Mouse (Mus musculus) gastrocnemius, adult 8-10 months (tissue): ENCODE measurements around the gene Fem1a. TPM values are rescaled to one million over a fixed set of nuclear protein-coding genes. Genes with fewer than 3 reads are reported as not detected.
"Not testable (repeated sequence)": the region's sequence is repeated elsewhere in the genome, so short reads cannot be mapped to it uniquely, and the experiment has no call there.

Experiments
- DNase-seq, 2 experiments: peaks; one replicate each; pipeline ENCODE4 v3.0.0; 2022; ENCODE audit warnings: low spot score in 2 of 2
- total RNA-seq, 4 experiments: library from RNA; stranded (reverse); gene quantifications; 2 replicates each; pipeline ENCODE4 v1.2.4; 2022

Fem1a gene
- total RNA-seq, 4 experiments from 2014 or later, result 180 to 201 (median 196) TPM

DNA sequence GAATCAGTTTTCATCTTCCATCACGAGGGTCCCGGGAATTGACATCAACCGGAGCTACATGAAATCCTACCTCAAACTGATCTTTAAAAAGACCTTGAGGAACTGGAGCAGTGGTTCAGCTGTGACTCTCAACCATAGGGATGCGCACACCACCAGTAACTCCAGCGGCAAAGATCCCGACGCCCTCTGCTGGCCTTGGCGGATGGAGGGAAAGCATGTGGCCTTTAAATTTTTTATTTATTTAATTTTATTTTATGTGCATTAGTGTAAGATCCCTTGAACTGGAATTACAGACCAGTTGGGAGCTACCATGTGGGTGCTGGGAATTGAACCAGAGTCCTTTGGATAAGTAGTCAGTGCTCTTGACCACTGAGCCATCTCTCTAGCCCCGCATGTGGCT lies 1.2 kb upstream of the Fem1a start:
- DNase-seq, result no peak

DNA sequence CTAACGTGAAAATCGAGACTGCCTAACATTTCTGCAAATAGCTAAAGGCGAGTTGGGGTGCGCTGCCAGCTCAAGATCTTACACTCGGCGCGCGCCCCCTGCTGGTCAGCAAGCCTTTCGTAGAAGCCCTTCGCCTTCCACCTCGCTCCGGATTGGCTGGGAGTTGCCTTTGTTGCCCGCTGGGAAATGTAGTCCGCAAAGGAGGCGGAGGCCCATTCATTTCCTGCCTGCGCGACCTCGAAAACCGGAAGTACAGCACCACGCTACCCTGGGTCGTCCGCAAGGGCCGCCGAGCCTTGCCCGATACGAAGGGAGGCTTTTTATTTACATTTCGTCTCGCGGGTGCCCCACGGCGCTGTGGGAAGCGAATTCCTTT lies 759 bp upstream of the Fem1a start:
- peak; percentile 96 to 97 for DNase-seq

DNA sequence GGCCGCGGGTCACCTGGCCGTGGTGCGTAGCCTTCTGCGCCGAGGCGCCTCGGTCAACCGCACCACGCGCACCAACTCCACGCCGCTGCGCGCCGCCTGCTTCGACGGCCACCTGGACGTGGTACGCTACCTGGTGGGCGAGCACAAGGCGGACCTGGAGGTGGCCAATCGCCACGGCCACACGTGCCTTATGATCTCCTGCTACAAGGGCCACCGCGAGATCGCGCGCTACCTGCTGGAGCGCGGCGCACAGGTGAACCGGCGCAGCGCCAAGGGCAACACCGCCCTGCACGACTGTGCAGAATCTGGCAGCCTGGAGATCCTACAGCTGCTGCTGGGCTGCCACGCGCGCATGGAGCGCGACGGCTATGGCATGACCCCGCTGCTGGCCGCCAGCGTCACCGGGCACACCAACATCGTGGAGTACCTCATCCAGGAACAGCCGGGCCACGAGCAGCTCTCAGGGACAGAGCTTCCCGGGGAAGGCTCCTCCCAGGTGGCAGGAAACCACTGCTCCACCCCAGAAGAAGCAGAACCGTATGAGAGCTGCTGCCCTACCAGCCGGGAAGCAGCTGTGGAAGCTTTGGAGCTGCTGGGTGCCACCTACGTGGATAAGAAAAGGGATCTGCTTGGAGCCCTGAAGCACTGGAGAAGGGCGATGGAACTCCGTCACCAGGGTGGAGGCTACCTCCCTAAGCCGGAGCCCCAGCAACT lies 728 bp downstream of the Fem1a start:
- DNase-seq, result peak in 1 of 2 experiments; percentile 42

DNA sequence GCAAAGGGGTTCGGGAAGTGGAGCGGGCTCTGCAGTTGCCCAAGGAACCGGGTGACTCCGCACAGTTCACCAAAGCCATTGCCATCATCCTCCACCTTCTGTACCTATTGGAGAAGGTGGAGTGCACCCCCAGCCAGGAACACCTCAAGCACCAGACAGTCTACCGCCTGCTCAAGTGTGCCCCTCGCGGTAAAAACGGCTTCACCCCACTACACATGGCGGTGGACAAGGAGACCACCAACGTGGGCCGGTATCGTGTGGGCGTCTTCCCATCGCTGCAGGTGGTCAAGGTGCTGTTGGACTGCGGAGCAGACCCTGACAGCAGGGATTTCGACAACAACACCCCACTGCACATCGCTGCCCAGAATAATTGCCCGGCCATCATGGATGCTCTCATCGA lies 1.7 kb downstream of the Fem1a start:
- DNase-seq, result not testable (repeated sequence)

DNA sequence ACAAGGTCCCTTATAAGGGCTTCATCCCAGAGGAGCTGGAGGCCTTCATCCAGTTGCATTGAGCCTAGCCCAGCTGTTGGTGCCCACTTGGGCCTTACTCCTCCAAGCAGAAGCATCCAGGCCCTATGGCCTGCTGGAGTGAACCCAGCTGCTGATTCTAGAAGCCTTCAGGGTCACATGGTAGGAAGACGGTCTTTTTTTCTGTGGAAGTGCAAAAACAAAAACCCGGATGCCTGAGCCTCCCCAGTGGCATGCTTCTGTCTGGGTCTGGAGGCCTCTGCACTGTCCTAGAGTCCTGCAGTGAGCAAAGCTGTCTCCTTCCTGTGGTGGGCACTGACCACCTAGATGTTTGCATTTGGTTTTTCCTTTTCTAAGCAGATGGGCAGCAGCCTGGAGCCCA lies 2.2 kb downstream of the Fem1a start:
- DNase-seq, result not testable (repeated sequence)

DNA sequence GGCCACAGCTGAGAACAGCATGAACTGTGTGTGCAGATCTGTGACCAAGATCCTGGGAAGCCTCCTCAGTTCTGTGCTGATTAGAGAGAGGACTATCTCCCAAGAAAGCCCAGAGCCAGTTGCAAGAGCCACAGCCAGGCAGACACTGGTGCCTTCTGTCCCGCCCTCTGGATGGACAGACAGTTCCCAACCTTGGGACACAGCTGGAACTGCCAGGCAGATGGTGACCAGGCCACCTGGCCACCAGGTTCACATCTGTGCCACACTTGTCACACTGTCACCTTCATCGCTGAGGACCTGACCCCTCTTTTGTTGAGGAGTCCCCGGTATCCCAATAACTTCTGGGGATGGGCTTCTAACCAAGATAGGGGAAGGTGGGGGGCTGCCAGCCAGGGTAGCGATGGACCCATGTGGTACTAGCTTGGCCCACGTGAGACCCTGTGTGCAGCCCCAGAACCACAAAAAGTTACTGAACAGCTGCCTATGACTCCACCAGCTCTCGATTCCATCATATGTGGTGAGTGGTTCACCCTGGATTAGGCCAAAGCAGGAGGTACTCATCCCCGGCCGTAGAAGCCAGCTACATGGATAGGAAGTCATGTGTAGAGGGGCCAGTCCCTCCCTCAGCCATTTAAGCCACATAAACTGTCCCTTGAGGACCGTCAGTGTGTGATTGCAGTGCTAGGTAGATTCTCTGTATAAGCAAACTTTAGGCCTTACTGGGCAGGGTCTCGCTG lies 2.9 kb downstream of the Fem1a start:
- no peak for DNase-seq

DNA sequence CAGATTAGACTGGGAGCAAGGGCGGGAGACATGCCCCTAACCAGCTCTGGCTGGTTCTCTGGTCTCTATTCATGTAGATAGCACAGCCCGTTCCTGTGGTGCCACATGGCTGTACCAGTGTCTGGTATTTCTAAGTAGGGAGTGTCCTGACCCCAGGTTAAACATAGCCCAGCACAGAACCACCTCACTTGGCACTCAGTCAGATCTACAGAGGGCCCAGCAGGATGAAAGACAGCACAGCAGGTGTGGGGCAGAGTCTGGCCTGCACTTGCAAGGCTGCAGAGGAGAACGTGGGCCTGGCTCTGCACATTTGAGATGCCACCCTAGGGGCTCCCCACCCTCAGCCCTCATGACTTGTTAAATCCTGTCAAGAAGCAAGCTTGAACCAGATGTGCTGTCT lies 4.6 kb downstream of the Fem1a start:
- peak; percentile 75 to 81 for DNase-seq

DNA sequence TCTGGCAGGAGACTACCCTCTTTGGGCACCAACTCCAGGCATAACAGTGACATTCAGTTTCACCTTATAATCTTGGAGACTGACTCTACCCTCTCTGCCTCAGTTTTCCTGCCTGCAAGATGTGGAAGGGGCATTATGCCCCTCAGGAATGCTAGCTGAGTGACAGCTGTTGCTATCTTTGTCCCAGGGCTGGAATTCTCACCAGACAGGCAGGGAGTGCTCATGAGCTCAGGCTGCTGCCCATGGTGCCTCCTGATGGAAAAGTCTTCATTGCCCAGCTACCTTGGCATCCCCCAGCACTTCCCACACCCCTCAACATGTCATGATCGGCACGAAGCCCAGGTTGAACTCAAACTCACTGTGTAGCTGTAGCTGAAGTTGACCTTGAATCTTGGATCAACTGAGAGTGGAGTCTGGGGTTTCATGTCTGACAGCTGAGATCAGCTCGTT lies 6.1 kb downstream of the Fem1a start:
- peak; percentile 63 to 77 for DNase-seq

DNA sequence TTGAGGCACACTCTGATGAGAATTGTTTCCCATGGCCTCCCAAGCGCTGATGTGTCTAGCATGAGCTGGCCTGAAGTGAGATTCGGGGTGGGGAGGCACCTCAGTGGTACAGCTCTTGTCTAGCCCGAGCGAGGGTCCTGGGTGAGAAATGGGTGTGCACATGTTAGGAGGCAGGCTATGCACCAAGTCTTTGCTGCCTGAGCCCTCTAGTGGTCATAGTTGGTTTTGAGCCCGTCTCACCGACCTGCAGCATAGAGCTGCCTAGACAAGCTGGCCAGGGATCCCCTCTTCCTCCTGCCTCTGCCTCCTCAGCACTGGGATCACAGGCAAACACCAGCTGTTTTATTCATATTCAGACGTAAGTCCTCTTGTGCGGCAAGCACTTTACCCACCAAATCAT lies 7.4 kb downstream of the Fem1a start:
- DNase-seq, result peak; percentile 74 to 76

DNA sequence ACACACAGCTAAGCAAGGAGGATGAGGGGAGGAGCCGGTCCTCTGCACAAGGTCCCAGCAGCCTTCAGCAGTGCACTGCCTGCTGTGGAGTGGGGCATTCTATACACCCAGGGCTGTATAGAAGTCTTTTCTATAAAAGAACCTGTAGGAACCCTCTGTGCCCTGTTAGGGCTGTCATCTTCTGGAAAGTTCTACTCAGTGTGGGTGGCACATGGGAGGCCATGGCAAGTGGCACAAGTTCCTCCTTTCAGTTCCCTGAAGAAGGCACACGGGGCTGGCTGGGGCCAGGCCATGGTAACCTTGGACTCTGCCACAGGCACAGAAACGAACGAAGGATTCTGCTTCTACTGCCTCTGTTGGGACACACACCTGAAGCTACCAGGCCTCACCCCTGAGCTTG lies 8.4 kb downstream of the Fem1a start:
- DNase-seq, result no peak

DNA sequence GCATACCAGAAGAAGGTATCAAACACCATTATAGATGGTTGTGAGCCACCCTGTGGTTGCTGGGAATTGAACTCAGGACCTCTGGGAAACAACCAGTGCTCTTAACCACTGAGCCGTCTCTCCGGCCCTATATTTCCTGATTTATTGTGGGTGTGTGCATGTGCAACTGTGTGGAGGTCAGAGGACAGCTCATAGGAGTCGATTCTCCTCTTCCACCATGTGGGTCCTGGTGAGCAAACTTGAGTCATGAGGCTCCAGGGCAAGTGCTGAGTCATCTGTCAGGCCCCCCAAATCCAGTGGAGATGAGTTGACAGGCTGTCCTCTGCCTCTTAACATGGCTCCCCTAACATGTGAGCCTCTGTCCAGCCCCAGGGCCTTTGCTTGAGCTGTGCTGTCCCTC lies 9.3 kb downstream of the Fem1a start:
- no peak for DNase-seq

DNA sequence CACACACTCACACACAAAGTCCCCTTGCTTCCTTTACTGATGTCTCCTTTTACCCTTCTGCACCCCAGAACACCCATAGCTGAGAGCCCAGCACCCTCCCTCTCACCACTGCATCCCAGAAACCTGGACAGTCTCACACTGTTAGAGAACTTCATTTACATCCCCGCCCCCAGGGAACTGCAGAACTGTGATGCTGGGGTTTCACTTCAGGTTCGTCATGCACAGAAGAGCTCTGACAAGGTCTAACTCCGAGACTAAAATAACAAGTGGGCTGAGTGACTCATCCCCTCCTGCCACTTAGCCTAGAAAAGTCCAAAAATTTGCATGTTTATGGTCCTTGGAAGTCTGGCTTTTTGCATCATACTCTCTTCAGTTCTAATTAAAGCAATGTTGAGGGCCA lies 9.7 kb downstream of the Fem1a start:
- no peak for DNase-seq

DNA sequence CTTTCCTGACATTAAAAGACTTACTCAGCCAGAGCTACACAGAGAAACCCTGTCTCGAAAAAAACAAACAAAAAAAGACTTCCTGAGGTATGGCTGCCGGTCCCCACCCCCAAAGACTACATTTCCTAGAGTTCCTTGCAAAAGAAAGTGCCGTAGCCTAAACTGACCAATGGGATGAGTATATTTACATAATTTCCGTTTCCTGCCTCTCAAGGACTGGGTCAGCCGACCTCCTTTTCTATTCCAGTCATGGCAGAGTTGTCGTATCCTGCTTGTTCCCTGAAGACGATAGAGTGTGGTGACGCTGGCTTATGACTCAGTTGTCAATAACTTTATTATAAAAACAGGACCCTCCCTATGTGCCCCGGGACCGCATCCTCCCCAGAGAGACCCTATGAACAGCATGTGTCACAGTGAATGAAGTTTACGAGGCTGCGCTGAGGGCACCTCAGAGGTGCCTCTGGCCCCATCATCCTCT lies 12.6 kb downstream of the Fem1a start:
- DNase-seq, result no peak

DNA sequence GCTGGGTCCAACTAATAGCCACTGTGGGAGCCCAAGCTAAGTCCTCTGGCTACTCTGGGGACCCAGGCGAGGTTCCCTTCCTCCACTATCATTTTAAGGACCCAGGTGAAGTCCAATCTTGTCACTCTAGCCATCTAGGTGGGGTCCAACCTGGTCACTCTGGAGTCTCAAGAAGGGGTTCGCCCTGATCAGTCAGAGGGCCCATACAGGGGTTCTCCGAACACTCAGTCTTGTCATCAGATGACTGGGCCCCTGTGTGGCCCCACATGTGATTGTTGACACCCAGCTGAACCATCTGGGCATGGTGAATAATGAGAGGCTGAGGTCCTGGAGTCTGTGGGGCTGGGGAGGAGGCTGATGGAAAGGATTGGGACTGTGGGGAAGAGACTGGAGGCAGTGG lies 13.1 kb downstream of the Fem1a start:
- DNase-seq, result no peak

DNA sequence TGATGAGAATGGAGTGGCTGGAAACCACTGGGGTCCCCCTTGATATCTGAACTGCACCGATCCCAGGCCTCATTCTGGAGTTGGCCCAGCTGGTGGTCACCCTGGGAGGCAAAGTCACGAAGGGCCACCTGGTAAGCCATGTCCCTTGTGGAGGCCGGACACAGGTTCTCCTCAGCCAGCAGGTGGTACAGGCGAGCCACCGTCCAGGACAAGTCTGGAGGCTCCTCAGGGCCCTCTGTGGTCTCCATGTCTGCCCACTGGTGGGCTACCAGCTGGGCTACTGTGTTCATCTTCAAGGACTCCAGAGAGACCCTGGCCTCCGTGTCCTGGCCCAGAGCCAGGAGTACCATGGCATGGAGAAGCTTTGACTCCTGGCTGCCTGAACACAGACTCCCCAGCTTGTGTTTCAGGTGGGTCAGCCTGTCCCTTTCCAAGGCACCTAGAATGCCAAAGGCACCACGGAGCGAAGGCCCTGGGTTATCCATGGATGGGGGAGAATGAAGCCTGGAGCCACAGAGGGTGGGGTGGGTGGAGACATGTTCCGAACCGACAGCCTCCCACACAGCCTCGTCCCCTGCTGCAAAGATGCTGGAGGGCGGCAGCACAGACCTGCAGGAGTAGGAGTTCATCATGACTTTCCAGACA lies 15.1 kb downstream of the Fem1a start:
- no peak for DNase-seq

DNA sequence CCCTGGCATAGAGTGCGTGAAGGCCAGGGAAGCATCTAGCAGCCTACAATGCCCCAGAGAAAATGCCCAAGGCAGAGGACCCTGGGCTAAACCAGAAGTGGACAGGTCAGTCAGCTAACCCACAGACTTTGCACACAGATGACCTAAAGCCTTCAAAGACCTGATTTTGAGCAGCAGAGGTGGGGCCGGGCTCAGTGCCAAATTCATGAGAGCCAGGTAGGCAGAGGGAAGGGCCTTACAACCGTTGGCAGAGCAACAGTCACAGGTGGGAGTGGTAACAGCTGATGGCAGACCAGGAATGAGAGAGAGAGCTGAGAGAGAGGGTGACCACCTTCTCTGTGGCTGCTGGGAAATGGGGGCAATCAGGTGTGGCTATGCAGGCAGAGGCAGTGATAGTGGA lies 16.0 kb downstream of the Fem1a start:
- DNase-seq, result no peak

DNA sequence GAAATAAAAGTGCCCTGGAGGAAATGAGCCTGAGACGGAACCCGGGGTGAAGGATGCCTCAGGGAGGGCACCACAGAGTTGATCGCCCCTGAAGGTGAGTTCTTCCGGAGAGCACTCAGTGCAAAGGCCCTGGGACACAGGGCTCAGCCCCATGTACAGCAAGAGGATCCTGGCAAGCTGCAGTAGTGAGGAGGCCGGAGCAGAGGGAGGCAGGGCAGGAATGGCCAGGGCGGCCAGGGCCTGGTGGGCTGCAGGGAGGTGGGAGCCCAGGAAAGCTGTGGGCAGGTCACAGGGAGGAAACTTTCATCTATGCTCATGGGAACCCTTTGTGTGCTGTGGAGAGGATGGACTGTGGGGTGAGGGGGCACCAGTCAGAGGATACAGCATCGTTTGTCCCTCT lies 16.9 kb downstream of the Fem1a start:
- DNase-seq, result no peak

DNA sequence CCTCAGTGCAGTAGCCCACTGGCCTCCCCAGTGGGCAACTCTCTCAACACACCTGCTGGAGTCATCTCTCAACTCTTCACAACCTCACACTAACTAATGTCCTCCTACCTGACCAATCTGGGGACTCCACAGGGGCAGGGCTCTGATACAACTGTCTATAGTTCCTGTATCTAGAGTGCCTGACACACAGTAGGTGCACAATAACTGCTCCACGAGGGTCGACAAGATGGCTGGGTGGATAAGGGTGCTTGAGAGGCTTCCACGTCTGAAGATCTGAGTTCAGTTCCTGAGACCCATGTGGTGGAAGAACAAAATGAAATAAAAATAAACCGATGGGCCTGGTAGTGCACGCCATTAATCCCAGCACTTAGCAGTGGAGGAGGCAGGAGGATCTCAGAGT lies 17.4 kb downstream of the Fem1a start:
- DNase-seq, result no peak

DNA sequence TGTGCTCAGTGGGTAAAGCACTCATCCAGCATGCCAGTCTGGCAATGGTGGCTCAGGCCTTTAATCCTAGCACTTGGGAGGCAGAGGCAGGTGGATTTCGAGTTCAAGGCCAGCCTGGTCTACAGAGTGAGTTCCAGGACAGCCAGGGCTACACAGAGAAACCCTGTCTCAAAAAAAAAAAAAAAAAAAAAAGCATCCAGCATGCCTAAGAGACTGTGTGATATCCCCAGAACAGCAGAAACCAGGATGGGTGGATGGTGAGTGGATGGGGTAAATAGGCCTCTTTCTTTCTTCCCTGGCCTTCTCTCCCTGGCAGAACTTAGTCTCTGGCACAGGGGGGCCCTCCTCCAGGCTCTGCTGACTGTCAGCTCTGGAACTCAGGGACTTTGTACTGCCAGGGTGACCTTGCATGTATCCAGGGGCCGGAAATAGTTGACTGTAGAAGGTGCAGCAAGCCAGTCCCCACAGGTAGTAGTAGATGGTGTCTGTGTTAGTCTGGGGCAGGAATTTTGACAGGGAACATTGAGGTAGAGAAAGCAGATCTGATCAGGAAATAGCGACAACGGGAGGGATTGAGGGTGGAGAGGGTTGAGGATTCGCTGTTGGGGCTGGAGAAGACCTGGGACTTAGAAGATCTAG lies 19.4 kb downstream of the Fem1a start:
- no peak for DNase-seq

DNA sequence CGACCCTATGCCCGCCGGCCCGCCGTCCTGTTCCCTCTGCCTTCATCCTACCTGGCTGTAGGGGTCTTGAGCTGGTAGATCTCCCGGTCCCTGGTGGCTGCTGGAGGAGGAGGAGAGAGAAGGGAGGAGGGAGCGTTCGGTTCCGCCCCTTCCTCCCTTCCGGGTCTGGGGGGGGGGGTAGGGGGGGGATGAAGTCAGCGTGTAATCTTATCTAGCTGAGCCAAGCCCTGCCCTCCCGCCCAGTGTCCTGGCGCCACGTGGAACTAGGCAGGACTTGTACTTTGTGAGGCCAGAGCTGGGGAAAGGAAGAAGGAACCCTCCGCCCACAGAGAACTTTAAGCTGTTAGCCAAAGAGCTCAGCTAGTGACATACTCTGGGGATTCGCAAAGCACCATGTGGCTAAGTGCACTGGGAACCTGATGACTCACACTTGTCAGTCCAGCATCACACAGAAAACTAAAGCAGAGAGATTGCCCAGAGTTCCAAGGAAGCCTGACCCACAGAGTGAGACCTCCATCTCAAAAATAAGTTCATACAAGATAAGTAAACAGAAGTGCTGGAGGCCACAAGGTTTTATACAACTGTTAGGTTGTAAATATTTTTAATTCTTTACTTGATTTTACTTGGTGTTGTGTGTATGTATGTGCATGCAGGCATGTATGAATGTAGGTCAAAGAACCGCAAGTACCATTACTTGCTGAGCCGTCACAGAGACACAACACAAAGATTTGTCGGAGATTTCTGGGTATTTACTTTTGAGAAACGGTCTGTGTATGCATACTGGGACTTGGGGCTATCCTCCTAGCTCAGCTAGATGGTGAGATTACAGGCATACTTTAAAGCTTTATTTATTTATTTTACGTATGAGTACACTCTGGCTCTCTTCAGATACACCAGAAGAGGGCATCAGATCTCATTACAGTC lies 20.3 kb downstream of the Fem1a start, which contains the start of gene Ticam1:
Ticam1 (minus strand) TSS at position 144 of the 924 bp plus-strand sequence.
- DNase-seq, result peak; percentile 87 to 94

DNA sequence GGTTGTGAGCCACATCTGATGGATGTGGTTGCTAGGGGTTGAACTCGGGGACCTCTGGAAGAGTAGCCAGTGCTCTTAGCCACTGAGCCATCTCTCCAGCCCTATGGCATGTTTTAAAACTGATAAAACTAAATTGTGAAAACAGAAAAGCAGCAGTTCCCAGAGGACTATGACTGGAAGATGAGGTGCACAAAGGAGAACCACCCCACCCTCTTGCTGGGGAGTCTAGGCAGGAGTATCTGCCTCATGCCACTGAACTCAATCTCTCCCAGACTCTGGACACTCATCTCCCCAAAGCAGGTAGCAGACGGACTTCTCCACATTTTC lies 20.9 kb downstream of the Fem1a start:
- no peak for DNase-seq
